Mouse (Mus musculus) stomach, embryonic 14.5 days (tissue): ENCODE measurements around the gene Pclo. TPM values are rescaled to one million over a fixed set of nuclear protein-coding genes. Genes with fewer than 3 reads are reported as not detected.

Experiments
- ATAC-seq: fragments of 200-750 bp; cut with Nextera tagmentation; 2 replicates; pipeline ENCODE4 v1.8.0; 2017; ENCODE audit warnings: low read depth, moderate TSS enrichment; ENCODE audit not compliant: insufficient number of reproducible peaks, insufficient read depth, low FRiP score
- H3K27ac ChIP-seq: fragments of 300-500 bp; sonication (generic); 2 replicates; pipeline ENCODE4 v1.5.1; 2014; ENCODE audit warnings: mild to moderate bottlenecking, low read length, moderate library complexity, mixed read lengths
- H3K27me3 ChIP-seq: fragments of 300-500 bp; sonication (generic); 2 replicates; pipeline ENCODE4 v1.6.1; 2014; ENCODE audit warnings: low read length, control low read depth, mixed read lengths; ENCODE audit not compliant: control insufficient read depth, insufficient read depth
- H3K36me3 ChIP-seq: fragments of 300-500 bp; sonication (generic); 2 replicates; pipeline ENCODE4 v1.6.1; 2014; ENCODE audit warnings: mild to moderate bottlenecking, control low read depth, low read length, moderate library complexity, mixed read lengths; ENCODE audit not compliant: control insufficient read depth, insufficient read depth
- H3K4me1 ChIP-seq: fragments of 300-500 bp; sonication (generic); 2 replicates; pipeline ENCODE4 v1.6.1; 2014; ENCODE audit warnings: low read length, control low read depth, mixed read lengths; ENCODE audit not compliant: control insufficient read depth, insufficient read depth
- H3K4me2 ChIP-seq: fragments of 300-500 bp; sonication (generic); replicated peaks from 2 replicates; pipeline ENCODE4 v1.6.1; 2014; ENCODE audit warnings: low read depth, low read length, control low read depth
- H3K4me3 ChIP-seq: fragments of 300-500 bp; sonication (generic); 2 replicates; pipeline ENCODE4 v1.5.1; 2014; ENCODE audit warnings: low read depth, low read length, control low read depth
- H3K9ac ChIP-seq: fragments of 300-500 bp; sonication (generic); replicated peaks from 2 replicates; pipeline ENCODE4 v1.6.1; 2014; ENCODE audit warnings: low read depth, mild to moderate bottlenecking, control low read depth, low read length, moderate library complexity, mixed read lengths
- H3K9me3 ChIP-seq: fragments of 300-500 bp; sonication (generic); 2 replicates; pipeline ENCODE4 v1.6.1; 2016; ENCODE audit warnings: low read depth, low read length, control low read depth; ENCODE audit not compliant: control insufficient read depth
- WGBS: fragments of 180-500 bp; shearing (Covaris S2); extraction: QIAGEN DNeasy Blood & Tissue Kit; methylation state at CpG from one replicate; pipeline ENCODE4 v1.1.7; 2014; 5-methylcytosine and 5-hydroxymethylcytosine counted together
- polyA plus RNA-seq: library from polyadenylated mRNA; unstranded; fragments of >200 nt; fragmentation: Nextera tagmentation; extraction: Ambion mirVana; gene quantifications from 2 replicates; pipeline ENCODE4 v1.2.1, GENCODE M21; 2014

The Pclo gene
- polyA plus RNA-seq, 1 experiment from 2014 or later, result 2.3 TPM

GRCm38 (mm10) chr5:14531906-14532305 lies 17.2 kb downstream of the Pclo start:
- H3K36me3 ChIP-seq, result no peaks in the 10 kb centered on the region
- no peak overlapping the region for H3K4me2 ChIP-seq
- ATAC-seq, result no peak
- WGBS, result 91% methylated on average over 2 of the region's 2 CpGs
- H3K9ac ChIP-seq, result no peak overlapping the region
- H3K4me3 ChIP-seq, result no peak overlapping the region
- no peaks in the 10 kb centered on the region for H3K9me3 ChIP-seq
- H3K4me1 ChIP-seq, result no peaks in the 10 kb centered on the region
- H3K27me3 ChIP-seq, result no peaks in the 10 kb centered on the region
- H3K27ac ChIP-seq, result no peak overlapping the region

- no peak overlapping the region for H3K9ac ChIP-seq
- no peaks in the 10 kb centered on the region for H3K4me1 ChIP-seq
- H3K27me3 ChIP-seq, result no peaks in the 10 kb centered on the region
- H3K4me2 ChIP-seq, result no peak overlapping the region
- H3K36me3 ChIP-seq, result no peaks in the 10 kb centered on the region
- ATAC-seq, result no peak
- H3K9me3 ChIP-seq, result no peaks in the 10 kb centered on the region
- 80% methylated on average over 6 of the region's 6 CpGs for WGBS
- H3K4me3 ChIP-seq, result no peak overlapping the region
- no peak overlapping the region for H3K27ac ChIP-seq
These were observed 24.6 kb downstream of the Pclo start for GRCm38 (mm10) chr5:14539346-14539745.

- Histone ChIP-seq H3K9me3 (no peaks in the 10 kb centered on the region), H3K36me3 (no peaks in the 10 kb centered on the region), H3K4me1 (no peaks in the 10 kb centered on the region), H3K27me3 (no peaks in the 10 kb centered on the region), H3K4me3 (no peak overlapping the region), H3K27ac (no peak overlapping the region), H3K4me2 (no peak overlapping the region), H3K9ac (no peak overlapping the region)
- 71% methylated on average over 13 of the region's 13 CpGs for WGBS
- ATAC-seq, result no peak
These were observed 25.4 kb downstream of the Pclo start for GRCm38 (mm10) chr5:14539961-14540627.

- no peak overlapping the region for H3K9ac ChIP-seq
- H3K9me3 ChIP-seq, result no peaks in the 10 kb centered on the region
- no peak for ATAC-seq
- no peak overlapping the region for H3K4me3 ChIP-seq
- H3K27ac ChIP-seq, result no peak overlapping the region
- H3K36me3 ChIP-seq, result no peaks in the 10 kb centered on the region
- no peaks in the 10 kb centered on the region for H3K4me1 ChIP-seq
- no peak overlapping the region for H3K4me2 ChIP-seq
- H3K27me3 ChIP-seq, result no peaks in the 10 kb centered on the region
- WGBS, result 93% methylated on average over 3 of the region's 3 CpGs
These were observed 60.9 kb downstream of the Pclo start for GRCm38 (mm10) chr5:14575626-14576025.

- Histone ChIP-seq H3K9ac (no peak overlapping the region), H3K4me3 (no peak overlapping the region), H3K4me1 (no peaks in the 10 kb centered on the region), H3K9me3 (no peaks in the 10 kb centered on the region), H3K27ac (no peak overlapping the region), H3K36me3 (no peaks in the 10 kb centered on the region), H3K27me3 (no peaks in the 10 kb centered on the region), H3K4me2 (no peak overlapping the region)
- ATAC-seq, result no peak
- 76% methylated on average over 3 of the region's 3 CpGs for WGBS
These were observed 76.8 kb downstream of the Pclo start for GRCm38 (mm10) chr5:14591479-14591878.

- 65% methylated on average over 2 of the region's 2 CpGs for WGBS
- Histone ChIP-seq H3K4me2 (no peak overlapping the region), H3K9ac (no peak overlapping the region), H3K9me3 (no peaks in the 10 kb centered on the region), H3K27ac (no peak overlapping the region), H3K4me1 (no peaks in the 10 kb centered on the region), H3K27me3 (no peaks in the 10 kb centered on the region), H3K36me3 (no peaks in the 10 kb centered on the region), H3K4me3 (no peak overlapping the region)
- ATAC-seq, result no peak
These were observed 80.8 kb downstream of the Pclo start for GRCm38 (mm10) chr5:14595426-14596013.

GRCm38 (mm10) chr5:14608318-14608717 lies 93.6 kb downstream of the Pclo start:
- H3K27me3 ChIP-seq, result no peaks in the 10 kb centered on the region
- H3K4me3 ChIP-seq, result no peak overlapping the region
- H3K9me3 ChIP-seq, result no peaks in the 10 kb centered on the region
- WGBS, result 71% methylated on average over 1 of the region's 1 CpGs
- no peak overlapping the region for H3K4me2 ChIP-seq
- no peaks in the 10 kb centered on the region for H3K36me3 ChIP-seq
- no peak overlapping the region for H3K9ac ChIP-seq
- no peak for ATAC-seq
- no peaks in the 10 kb centered on the region for H3K4me1 ChIP-seq
- H3K27ac ChIP-seq, result no peak overlapping the region

- H3K27me3 ChIP-seq, result no peaks in the 10 kb centered on the region
- 80% methylated on average over 7 of the region's 7 CpGs for whole genome bisulfite sequencing
- H3K4me1 ChIP-seq, result no peaks in the 10 kb centered on the region
- no peak overlapping the region for H3K4me2 ChIP-seq
- H3K9ac ChIP-seq, result no peak overlapping the region
- no peak overlapping the region for H3K4me3 ChIP-seq
- no peaks in the 10 kb centered on the region for H3K9me3 ChIP-seq
- no peak for ATAC-seq
- no peak overlapping the region for H3K27ac ChIP-seq
- H3K36me3 ChIP-seq, result no peaks in the 10 kb centered on the region
These were observed 106.4 kb downstream of the Pclo start for GRCm38 (mm10) chr5:14621146-14621545.

GRCm38 (mm10) chr5:14623360-14623759 lies 108.6 kb downstream of the Pclo start:
- ATAC-seq, result no peak
- 69% methylated on average over 7 of the region's 7 CpGs for WGBS
- no peak overlapping the region for H3K4me2 ChIP-seq
- H3K9me3 ChIP-seq, result no peaks in the 10 kb centered on the region
- H3K9ac ChIP-seq, result no peak overlapping the region
- H3K27me3 ChIP-seq, result no peaks in the 10 kb centered on the region
- H3K36me3 ChIP-seq, result no peaks in the 10 kb centered on the region
- H3K4me3 ChIP-seq, result no peak overlapping the region
- no peaks in the 10 kb centered on the region for H3K4me1 ChIP-seq
- no peak overlapping the region for H3K27ac ChIP-seq
